ENCODE assay signal across 10 mouse cellular contexts in genomic region chr11:70403598-70403997, GRCm38 (mm10). TPM values are rescaled to one million over a fixed set of nuclear protein-coding genes. Genes with fewer than 3 reads are reported as not detected.
DNase-seq lines count a peak whose midpoint lies in the region; ATAC-seq and TF ChIP-seq lines count a peak whose summit lies in the region.
"Had no signal": no experiment of that assay in that cellular context is flagged by ENCODE, and none has a peak within 500 bp of the region (broad histone marks: within the 10 kb centered on the region; RNA-seq: fewer than 3 reads in every experiment).

No protein-coding gene starts in this region.

- peaks cover 2% of the 10 kb centered on the region for H3K4me1 ChIP-seq in kidney, postnatal 0 days (replicated peaks; ENCODE audit: insufficient read depth, low read length)
- peaks cover 11% of the 10 kb centered on the region for H3K4me1 ChIP-seq in intestine, embryonic 16.5 days (ENCODE audit: control insufficient read depth, insufficient read depth, low read length)
- no peaks in the 10 kb centered on the region for H3K4me1 ChIP-seq in stomach, postnatal 0 days (replicated peaks; ENCODE audit: control insufficient read depth, insufficient read depth)

- no peak overlapping the region for H3K9ac ChIP-seq in kidney, postnatal 0 days (ENCODE audit: low read depth, low read length)
- no peak overlapping the region for H3K9ac ChIP-seq in intestine, embryonic 16.5 days (ENCODE audit: low read depth, low read length)
- H3K9ac ChIP-seq in stomach, postnatal 0 days (ENCODE audit: low read length) = no peak overlapping the region
- H3K9ac ChIP-seq: hindbrain, embryonic 15.5 days had no signal

- no peaks in the 10 kb centered on the region for H3K27me3 ChIP-seq in kidney, postnatal 0 days (ENCODE audit: insufficient read depth, low read length)
- H3K27me3 ChIP-seq in intestine, embryonic 16.5 days (replicated peaks; ENCODE audit: control insufficient read depth, insufficient read depth, low read length) = no peaks in the 10 kb centered on the region
- H3K27me3 ChIP-seq in stomach, postnatal 0 days (ENCODE audit: control insufficient read depth, insufficient read depth, low read length) = no peaks in the 10 kb centered on the region
- H3K27me3 ChIP-seq: hindbrain, embryonic 15.5 days had no signal

- peaks cover 18% of the 10 kb centered on the region; the same call in 1 of the 2 replicates for H3K36me3 ChIP-seq in kidney, postnatal 0 days (ENCODE audit: insufficient read depth, low read length)
- H3K36me3 ChIP-seq in intestine, embryonic 16.5 days (ENCODE audit: control insufficient read depth, insufficient read depth, low read length) = peaks cover 3% of the 10 kb centered on the region; the same call in 1 of the 2 replicates
- peaks cover 5% of the 10 kb centered on the region for H3K36me3 ChIP-seq in stomach, postnatal 0 days (ENCODE audit: control insufficient read depth, insufficient read depth, low read length)

- DNase-seq in kidney, postnatal 0 days (ENCODE audit: low spot score) = peak; percentile 44
- no peak for DNase-seq in kidney, adult 18-20 months
- DNase-seq in urinary bladder, postnatal 14 days (ENCODE audit: low spot score) = peak; percentile 34
- no peak for DNase-seq in urinary bladder, postnatal 25 days (ENCODE audit: low spot score)
- no peak for DNase-seq in stomach, postnatal 0 days (ENCODE audit: low spot score)
- no peak for DNase-seq in cerebellum, postnatal 36 days
- DNase-seq in gastrocnemius, postnatal 25 days = no peak

- TF ChIP-seq CTCF in kidney, postnatal 0 days (IDR thresholded peaks at IDR 0.05; ENCODE audit: low read depth) = no peak
- no peak for TF ChIP-seq CTCF in stomach, postnatal 0 days (IDR thresholded peaks at IDR 0.05; ENCODE audit: low read depth)

- no peak for ATAC-seq in kidney, postnatal 0 days (replicated peaks; ENCODE audit: low FRiP score, low read depth)
- ATAC-seq in intestine, embryonic 16.5 days = peak; percentile 65
- peak; percentile 64; the same call in 1 of the 2 replicates for ATAC-seq in stomach, postnatal 0 days (ENCODE audit: low FRiP score, low TSS enrichment)

- no peak overlapping the region for H3K4me3 ChIP-seq in kidney, postnatal 0 days (replicated peaks; ENCODE audit: low read depth, low read length)
- no peak overlapping the region for H3K4me3 ChIP-seq in intestine, embryonic 16.5 days (ENCODE audit: low read length)
- H3K4me3 ChIP-seq in stomach, postnatal 0 days (ENCODE audit: low read depth, low read length) = no peak overlapping the region
- H3K4me3 ChIP-seq: hindbrain, embryonic 15.5 days had no signal

- H3K9me3 ChIP-seq in kidney, postnatal 0 days (replicated peaks; ENCODE audit: low read length) = no peaks in the 10 kb centered on the region
- no peaks in the 10 kb centered on the region for H3K9me3 ChIP-seq in intestine, embryonic 16.5 days (ENCODE audit: control insufficient read depth, low read length)
- no peaks in the 10 kb centered on the region for H3K9me3 ChIP-seq in stomach, postnatal 0 days (ENCODE audit: control insufficient read depth, low read length)
- H3K9me3 ChIP-seq: hindbrain, embryonic 15.5 days had no signal

- no peak overlapping the region for H3K27ac ChIP-seq in kidney, postnatal 0 days
- H3K27ac ChIP-seq in intestine, embryonic 16.5 days (ENCODE audit: low read length) = no peak overlapping the region
- H3K27ac ChIP-seq in stomach, postnatal 0 days (replicated peaks) = peak overlapping the region; percentile 1; the same call in 1 of the 2 replicates
- H3K27ac ChIP-seq: hindbrain, embryonic 15.5 days had no signal

- TF ChIP-seq EP300 in stomach, postnatal 0 days (optimal IDR thresholded peaks at IDR 0.05) = no peak

- WGBS in kidney, postnatal 0 days = 56% methylated on average over 2 of the region's 2 CpGs
- 60% methylated on average over 2 of the region's 2 CpGs for WGBS in intestine, embryonic 16.5 days
- WGBS in stomach, postnatal 0 days = 41% methylated on average over 2 of the region's 2 CpGs

- H3K4me2 ChIP-seq in kidney, postnatal 0 days (ENCODE audit: low read length) = no peak overlapping the region
- H3K4me2 ChIP-seq in intestine, embryonic 16.5 days (ENCODE audit: low read depth, low read length) = no peak overlapping the region
- H3K4me2 ChIP-seq in stomach, postnatal 0 days (replicated peaks; ENCODE audit: low read depth) = no peak overlapping the region
- H3K4me2 ChIP-seq: hindbrain, embryonic 15.5 days had no signal

RNA-seq across cellular contexts. Expression of gene Pelp1, which starts 6.2 kb away (rescaled TPM):
- polyA plus RNA-seq in kidney, postnatal 0 days (2015; fragmentation: Nextera tagmentation; extraction: Ambion mirVana) = 18.8 and 20.2 TPM in 2 replicates
- 29.1 and 31.5 TPM in 2 replicates for polyA plus RNA-seq in intestine, embryonic 16.5 days (2015; fragmentation: Nextera tagmentation; extraction: Ambion mirVana)
- 10.4 and 10.8 TPM in 2 replicates for polyA plus RNA-seq in stomach, postnatal 0 days (2015; fragmentation: Nextera tagmentation; extraction: Ambion mirVana)
- 10 to 100 TPM; 15.5 to 18.5 TPM for total RNA-seq in gastrocnemius, postnatal 25 days (2021)

RNA-seq across cellular contexts. Expression of gene Arrb2, which starts 28.8 kb away (rescaled TPM):
- polyA plus RNA-seq in kidney, postnatal 0 days (2015; fragmentation: Nextera tagmentation; extraction: Ambion mirVana) = 12.0 and 13.5 TPM in 2 replicates
- polyA plus RNA-seq in intestine, embryonic 16.5 days (2015; fragmentation: Nextera tagmentation; extraction: Ambion mirVana) = 10.1 and 10.7 TPM in 2 replicates
- polyA plus RNA-seq in stomach, postnatal 0 days (2015; fragmentation: Nextera tagmentation; extraction: Ambion mirVana) = 9.0 and 9.5 TPM in 2 replicates
- 1 to 10 TPM; 7.5 to 9.0 TPM for total RNA-seq in gastrocnemius, postnatal 25 days (2021)

RNA-seq across cellular contexts. Expression of gene Med11, which starts 48.1 kb away (rescaled TPM):
- polyA plus RNA-seq in kidney, postnatal 0 days (2015; fragmentation: Nextera tagmentation; extraction: Ambion mirVana) = 33.5 and 38.3 TPM in 2 replicates
- 38.4 and 41.7 TPM in 2 replicates for polyA plus RNA-seq in intestine, embryonic 16.5 days (2015; fragmentation: Nextera tagmentation; extraction: Ambion mirVana)
- 27.4 and 28.6 TPM in 2 replicates for polyA plus RNA-seq in stomach, postnatal 0 days (2015; fragmentation: Nextera tagmentation; extraction: Ambion mirVana)
- total RNA-seq in gastrocnemius, postnatal 25 days (2021) = 1 to 10 TPM; 5.6 to 6.2 TPM

RNA-seq across cellular contexts. Expression of gene Alox15, which starts 51.8 kb away (rescaled TPM):
- polyA plus RNA-seq in kidney, postnatal 0 days (2015; fragmentation: Nextera tagmentation; extraction: Ambion mirVana) = 2.3 and 2.4 TPM in 2 replicates
- polyA plus RNA-seq in intestine, embryonic 16.5 days (2015; fragmentation: Nextera tagmentation; extraction: Ambion mirVana) = 0.64 and 1.1 TPM in 2 replicates
- 3.2 and 12.3 TPM in 2 replicates for polyA plus RNA-seq in stomach, postnatal 0 days (2015; fragmentation: Nextera tagmentation; extraction: Ambion mirVana)
- total RNA-seq in gastrocnemius, postnatal 25 days (2021) = under 1 TPM in 1 of 2 experiments, not detected in 1; 0.91 TPM
- total RNA-seq: midbrain, postnatal 0 days had no signal
- polyA plus RNA-seq: hindbrain, embryonic 15.5 days had no signal

RNA-seq across cellular contexts. Expression of gene Zmynd15, which starts 55.6 kb away (rescaled TPM):
- polyA plus RNA-seq in kidney, postnatal 0 days (2015; fragmentation: Nextera tagmentation; extraction: Ambion mirVana) = 0.82 and 1.5 TPM in 2 replicates
- 1.1 and 1.2 TPM in 2 replicates for polyA plus RNA-seq in intestine, embryonic 16.5 days (2015; fragmentation: Nextera tagmentation; extraction: Ambion mirVana)
- 0.62 and 0.86 TPM in 2 replicates for polyA plus RNA-seq in stomach, postnatal 0 days (2015; fragmentation: Nextera tagmentation; extraction: Ambion mirVana)
- total RNA-seq in gastrocnemius, postnatal 25 days (2021) = under 1 TPM; 0.38 to 0.97 TPM

Comparison
In these comparisons a context has a peak if more than half of its experiments do, and no peak if none do; other contexts are left out.
1. DNase-seq: peak in kidney, postnatal 0 days (single experiment) and urinary bladder, postnatal 14 days (single experiment); none in kidney, adult 18-20 months (single experiment), urinary bladder, postnatal 25 days (single experiment), stomach, postnatal 0 days (single experiment), cerebellum, postnatal 36 days (0 of 2) and gastrocnemius, postnatal 25 days (single experiment).